Mouse (Mus musculus) liver, postnatal 0 days (tissue): ENCODE results near the gene Lrrc2.

Source experiments
- CTCF ChIP-seq: sonication (generic); IDR thresholded peaks from 2 replicates; pipeline ENCODE4 v1.5.1; 2016; ENCODE audit warnings: antibody characterized with exemption, low read depth
- EP300 ChIP-seq: IDR thresholded peaks from 2 replicates; pipeline ENCODE4 v1.6.1; 2016; ENCODE audit warnings: antibody characterized with exemption, low read depth, mild to moderate bottlenecking

DNA sequence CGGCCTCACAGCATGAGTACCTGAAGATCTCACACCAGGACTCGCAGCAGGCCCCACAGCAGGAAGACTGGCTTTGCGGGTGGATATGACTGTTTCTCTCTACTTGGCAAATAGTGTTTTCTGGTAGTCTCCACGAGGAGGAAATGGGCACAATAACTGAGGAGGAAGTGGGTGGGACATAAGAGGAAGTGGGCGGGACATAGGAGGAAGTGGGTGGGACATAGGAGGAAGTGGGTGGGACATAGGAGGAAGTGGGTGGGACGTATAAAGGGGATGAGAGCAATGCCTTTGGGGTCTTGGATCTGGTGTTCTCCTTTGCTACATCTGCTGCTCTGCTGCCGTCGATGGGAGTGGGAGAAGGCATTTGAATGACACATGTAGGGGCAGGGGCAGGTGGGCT lies 34.6 kb downstream of the Lrrc2 start:
- no peak for TF ChIP-seq EP300
- TF ChIP-seq CTCF: no peak
